Mouse (Mus musculus) brown adipose tissue, adult 24 weeks (tissue): ENCODE measurements around the gene Adprh. TPM values are rescaled to one million over a fixed set of nuclear protein-coding genes. Genes with fewer than 3 reads are reported as not detected.
A peak's percentile ranks its signal among the peaks of the same experiment; 100 is the strongest.

Source experiments
- H3K27ac ChIP-seq: fragments of 200-500 bp; replicated peaks from 2 replicates; pipeline ENCODE4 v1.5.1; 2012; ENCODE audit warnings: low read depth, mild to moderate bottlenecking, low read length
- H3K4me1 ChIP-seq: fragments of 200-500 bp; 2 replicates; pipeline ENCODE4 v1.6.1; 2012; ENCODE audit warnings: low read length, mixed read lengths; ENCODE audit not compliant: control insufficient read depth, insufficient read depth, insufficient read length
- H3K4me3 ChIP-seq: fragments of 200-500 bp; 2 replicates; pipeline ENCODE4 v1.5.1; 2012; ENCODE audit warnings: low read depth, mild to moderate bottlenecking, low read length, moderate library complexity; ENCODE audit not compliant: insufficient read depth
- polyA plus RNA-seq: library from polyadenylated mRNA; stranded (reverse); fragments of >200 nt; gene quantifications from 2 replicates; pipeline ENCODE4 v1.2.4, GENCODE M21; 2012; ENCODE audit not compliant: missing spikeins, insufficient read depth, insufficient read length

Adprh gene
- polyA plus RNA-seq, 1 experiment: 15.4 TPM

GRCm38 (mm10) chr16:38472507-38472873 lies 20.0 kb upstream of the Adprh start:
- no peak overlapping the region for H3K4me3 ChIP-seq
- H3K4me1 ChIP-seq: no peaks in the 10 kb centered on the region; the same call in 1 of the 2 replicates
- H3K27ac ChIP-seq: no peak overlapping the region

- Histone ChIP-seq H3K4me3 (no peak overlapping the region), H3K27ac (no peak overlapping the region)
These were observed 19.4 kb upstream of the Adprh start for GRCm38 (mm10) chr16:38471697-38472506.

GRCm38 (mm10) chr16:38469437-38469836 lies 16.9 kb upstream of the Adprh start:
- Histone ChIP-seq H3K27ac (no peak overlapping the region), H3K4me1 (no peaks in the 10 kb centered on the region), H3K4me3 (no peak overlapping the region)

More at GRCm38 (mm10) chr16:38471697-38472506, 19.4 kb upstream of the Adprh start:
- H3K4me1 ChIP-seq: no peaks in the 10 kb centered on the region; the same call in 1 of the 2 replicates

- Histone ChIP-seq H3K27ac (no peak overlapping the region), H3K4me1 (no peaks in the 10 kb centered on the region), H3K4me3 (no peak overlapping the region)
These were observed 16.2 kb upstream of the Adprh start for GRCm38 (mm10) chr16:38468706-38469018.

- Histone ChIP-seq H3K4me1 (no peaks in the 10 kb centered on the region), H3K27ac (no peak overlapping the region), H3K4me3 (no peak overlapping the region)
These were observed 15.6 kb upstream of the Adprh start for GRCm38 (mm10) chr16:38467917-38468705.

- Histone ChIP-seq H3K4me3 (no peak overlapping the region), H3K4me1 (no peaks in the 10 kb centered on the region), H3K27ac (no peak overlapping the region)
These were observed 14.8 kb upstream of the Adprh start for GRCm38 (mm10) chr16:38467091-38467916.

GRCm38 (mm10) chr16:38466089-38466488 lies 13.6 kb upstream of the Adprh start:
- Histone ChIP-seq H3K4me1 (no peaks in the 10 kb centered on the region), H3K4me3 (no peak overlapping the region), H3K27ac (no peak overlapping the region)

- no peaks in the 10 kb centered on the region for H3K4me1 ChIP-seq
- H3K4me3 ChIP-seq: no peak overlapping the region
- H3K27ac ChIP-seq: no peak overlapping the region
These were observed 10.8 kb upstream of the Adprh start for GRCm38 (mm10) chr16:38463305-38463704.

- Histone ChIP-seq H3K27ac (no peak overlapping the region), H3K4me3 (no peak overlapping the region), H3K4me1 (no peaks in the 10 kb centered on the region)
These were observed 9.7 kb upstream of the Adprh start for GRCm38 (mm10) chr16:38462161-38462560.

GRCm38 (mm10) chr16:38461749-38462148 lies 9.2 kb upstream of the Adprh start:
- Histone ChIP-seq H3K4me1 (no peaks in the 10 kb centered on the region), H3K4me3 (no peak overlapping the region), H3K27ac (no peak overlapping the region)

- no peaks in the 10 kb centered on the region for H3K4me1 ChIP-seq
- no peak overlapping the region for H3K27ac ChIP-seq
- H3K4me3 ChIP-seq: no peak overlapping the region
These were observed 7.5 kb upstream of the Adprh start for GRCm38 (mm10) chr16:38459990-38460389.

- no peak overlapping the region for H3K27ac ChIP-seq
- H3K4me1 ChIP-seq: no peaks in the 10 kb centered on the region
These were observed 6.2 kb upstream of the Adprh start for GRCm38 (mm10) chr16:38458600-38459280.

GRCm38 (mm10) chr16:38456812-38457567 lies 4.5 kb upstream of the Adprh start:
- Histone ChIP-seq H3K4me1 (no peaks in the 10 kb centered on the region), H3K4me3 (no peak overlapping the region)

More at GRCm38 (mm10) chr16:38458600-38459280, 6.2 kb upstream of the Adprh start:
- H3K4me3 ChIP-seq: no peak overlapping the region

More at GRCm38 (mm10) chr16:38456812-38457567, 4.5 kb upstream of the Adprh start:
- 0 out of 2 replicates have a peak overlapping the region, but pooled peaks have one; percentile 30 for H3K27ac ChIP-seq
